Mouse (Mus musculus) frontal cortex, adult 2 months (tissue): Measurements from ENCODE around the gene Arrdc3. TPM values are rescaled to one million over a fixed set of nuclear protein-coding genes. Genes with fewer than 3 reads are reported as not detected.

Experiments used
- DNase-seq, 2 experiments: peaks; one replicate each; pipeline ENCODE4 v3.0.0; 2022; ENCODE audit warnings: low spot score in 1 of 2; ENCODE audit errors: extremely low spot score in 1 of 2
- polyA plus RNA-seq: library from polyadenylated mRNA; depleted of rRNA; stranded (reverse); fragments of >200 nt; gene quantifications from 2 replicates; pipeline ENCODE4 v1.2.3, GENCODE M21; 2012

The Arrdc3 gene
- polyA plus RNA-seq, 1 experiment: 29.4 TPM

DNA sequence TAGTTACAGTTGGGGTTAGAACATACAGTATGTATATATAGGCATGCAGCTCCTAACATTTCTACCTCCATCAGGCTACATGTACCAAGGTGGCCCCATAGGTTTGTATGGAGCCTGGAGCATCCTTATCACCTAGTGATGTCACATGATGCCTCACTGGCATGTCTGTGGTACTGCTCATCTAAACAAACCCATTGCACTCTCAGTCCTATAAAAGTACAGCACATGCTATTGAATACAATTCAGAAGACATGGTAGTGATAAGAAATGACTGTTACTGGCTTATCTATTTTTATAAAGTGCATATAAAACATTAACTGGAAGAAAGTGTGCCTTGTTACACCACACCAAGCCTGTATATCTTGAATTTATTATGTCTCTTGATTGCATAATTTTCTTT, 30.2 kb downstream of the Arrdc3 start:
- DNase-seq: no peak

GRCm38 (mm10) chr13:80920939-80921338, 37.8 kb downstream of the Arrdc3 start:
- no peak for DNase-seq

- no peak for DNase-seq
Observed at GRCm38 (mm10) chr13:80921593-80922327, 38.6 kb downstream of the Arrdc3 start.

DNA sequence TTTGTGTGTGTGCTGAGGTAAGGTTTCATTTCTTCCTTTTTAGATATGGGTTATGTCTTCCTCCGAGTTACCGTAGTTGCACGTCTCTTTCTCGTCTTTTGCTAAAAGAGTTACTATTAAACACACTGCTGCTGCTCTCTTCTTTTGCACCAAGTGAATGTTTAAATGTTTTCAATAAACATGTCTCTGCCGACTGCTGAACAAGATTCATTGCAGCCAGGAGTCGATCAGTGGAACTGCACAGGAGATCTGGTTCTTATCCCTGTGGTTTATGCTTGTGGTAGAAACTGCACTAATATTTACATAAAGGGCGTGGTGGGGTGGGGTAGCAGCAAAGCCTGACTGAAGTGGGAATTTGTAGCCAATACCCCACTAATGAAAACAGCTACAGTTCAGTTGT, 45.0 kb downstream of the Arrdc3 start:
- no peak for DNase-seq

DNA sequence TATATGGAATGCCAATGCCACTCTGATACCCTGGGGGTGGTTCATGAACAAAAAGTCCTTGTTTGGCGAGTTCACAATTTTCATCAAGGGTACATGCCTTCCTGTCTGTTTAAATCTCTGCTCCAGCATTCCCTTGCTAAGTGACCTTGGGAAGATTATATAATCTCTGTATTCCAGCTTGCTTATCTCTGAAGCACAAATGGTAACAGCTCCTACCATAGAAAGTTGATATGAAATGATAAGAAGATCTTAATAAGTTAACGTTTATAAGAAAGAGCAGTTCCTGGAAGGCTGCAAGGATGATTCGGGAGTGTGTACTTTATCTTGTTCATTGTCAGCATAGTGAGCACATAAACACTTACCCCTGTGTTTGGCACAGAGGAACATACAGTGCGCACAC, 46.8 kb downstream of the Arrdc3 start:
- no peak for DNase-seq

- no peak for DNase-seq
Observed at GRCm38 (mm10) chr13:80932816-80933402, 49.7 kb downstream of the Arrdc3 start.

GRCm38 (mm10) chr13:80936426-80936825, 53.2 kb downstream of the Arrdc3 start:
- DNase-seq: no peak

- no peak for DNase-seq
Observed at GRCm38 (mm10) chr13:80939228-80939627, 56.0 kb downstream of the Arrdc3 start.

DNA sequence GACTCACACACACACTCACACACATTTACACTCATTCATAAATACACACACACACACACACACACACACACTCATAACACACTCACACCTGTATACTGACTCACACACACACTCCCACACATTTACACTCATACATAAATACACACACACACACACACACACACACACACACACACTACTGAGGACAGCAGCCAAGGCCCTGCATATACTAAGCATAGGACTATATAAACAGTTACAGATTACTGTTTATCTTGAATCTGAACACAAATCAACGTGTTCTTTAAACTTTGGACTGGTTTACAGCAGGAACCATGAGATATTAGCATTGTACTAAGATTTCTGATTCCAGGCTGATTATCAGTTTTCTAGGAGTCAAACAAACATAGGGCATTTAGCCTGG, 56.7 kb downstream of the Arrdc3 start:
- no peak for DNase-seq

DNA sequence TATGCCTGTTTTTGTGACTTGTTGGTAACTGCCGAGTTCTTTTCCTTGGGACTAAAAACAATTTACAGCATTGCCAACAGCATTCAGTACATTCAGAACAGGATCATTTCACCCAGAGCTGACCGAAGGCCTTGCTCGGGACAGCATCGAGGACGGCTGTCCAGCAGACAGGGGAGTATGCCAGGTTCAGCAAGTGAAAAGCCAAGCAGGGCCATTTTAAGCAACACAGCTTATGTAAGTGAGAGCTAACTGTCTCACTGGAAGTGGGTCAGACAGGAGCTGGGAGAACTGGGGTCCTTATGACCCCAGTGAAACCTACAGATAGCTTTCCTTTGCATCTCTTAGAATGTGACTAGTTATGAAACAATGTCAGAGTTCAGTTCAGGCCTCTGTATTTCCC, 57.2 kb downstream of the Arrdc3 start:
- DNase-seq: no peak

GRCm38 (mm10) chr13:80940860-80941630, 57.9 kb downstream of the Arrdc3 start:
- peak in 1 of 2 experiments; percentile 41 for DNase-seq

- no peak for DNase-seq
Observed at GRCm38 (mm10) chr13:80944532-80944931, 61.3 kb downstream of the Arrdc3 start.
